Mouse (Mus musculus) cerebellum, postnatal 4 days (tissue): Measurements from ENCODE around the gene Plcb4.
A peak's percentile ranks its signal among the peaks of the same experiment; 100 is the strongest.
"Not testable (repeated sequence)": the region's sequence is repeated elsewhere in the genome, so short reads cannot be mapped to it uniquely, and the experiment has no call there.

ENCODE experiments used
- DNase-seq, 2 experiments: peaks; one replicate each; pipeline ENCODE4 v3.0.0; 2022; ENCODE audit warnings: low spot score in 2 of 2, mixed read lengths in 1 of 2

The Plcb4 gene

GRCm38 (mm10) chr2:135954760-135955548 is 296.1 kb downstream of the Plcb4 start:
- no peak for DNase-seq

- no peak for DNase-seq
These were observed 297.0 kb downstream of the Plcb4 start for GRCm38 (mm10) chr2:135955796-135956195.

- peak; percentile 32 to 70 for DNase-seq
These were observed 298.9 kb downstream of the Plcb4 start for GRCm38 (mm10) chr2:135957689-135958088.

GRCm38 (mm10) chr2:135958453-135958852 is 299.6 kb downstream of the Plcb4 start:
- no peak for DNase-seq

GRCm38 (mm10) chr2:135963089-135963488 is 304.3 kb downstream of the Plcb4 start:
- DNase-seq: no peak

- DNase-seq: peak; percentile 37 to 47
These were observed 308.2 kb downstream of the Plcb4 start for GRCm38 (mm10) chr2:135966871-135967557.

- no peak for DNase-seq
These were observed 309.3 kb downstream of the Plcb4 start for GRCm38 (mm10) chr2:135968159-135968558.

GRCm38 (mm10) chr2:135970902-135971301 is 312.1 kb downstream of the Plcb4 start:
- no peak for DNase-seq

GRCm38 (mm10) chr2:135975978-135976377 is 317.2 kb downstream of the Plcb4 start:
- no peak for DNase-seq

- DNase-seq: no peak
These were observed 320.0 kb downstream of the Plcb4 start for GRCm38 (mm10) chr2:135978790-135979189.

- no peak for DNase-seq
These were observed 321.6 kb downstream of the Plcb4 start for GRCm38 (mm10) chr2:135980428-135980827.

GRCm38 (mm10) chr2:135983972-135984371 is 325.2 kb downstream of the Plcb4 start:
- DNase-seq: no peak

- DNase-seq: no peak
These were observed 326.9 kb downstream of the Plcb4 start for GRCm38 (mm10) chr2:135985536-135986265.

- DNase-seq: not testable (repeated sequence)
These were observed 329.7 kb downstream of the Plcb4 start for GRCm38 (mm10) chr2:135988475-135988874.

- DNase-seq: not testable (repeated sequence)
These were observed 331.9 kb downstream of the Plcb4 start for GRCm38 (mm10) chr2:135990686-135991085.

- DNase-seq: no peak
These were observed 334.5 kb downstream of the Plcb4 start for GRCm38 (mm10) chr2:135993314-135993713.

GRCm38 (mm10) chr2:135995196-135995595 is 336.4 kb downstream of the Plcb4 start:
- DNase-seq: no peak

GRCm38 (mm10) chr2:135996936-135997335 is 338.1 kb downstream of the Plcb4 start:
- DNase-seq: no peak

GRCm38 (mm10) chr2:135997361-135998150 is 338.7 kb downstream of the Plcb4 start:
- DNase-seq: no peak

GRCm38 (mm10) chr2:135998886-135999285 is 340.1 kb downstream of the Plcb4 start:
- DNase-seq: no peak

GRCm38 (mm10) chr2:135999361-135999760 is 340.6 kb downstream of the Plcb4 start:
- no peak for DNase-seq

- no peak for DNase-seq
These were observed 342.1 kb downstream of the Plcb4 start for GRCm38 (mm10) chr2:136000933-136001332.
